Mouse (Mus musculus) CD8-positive naive resting alpha-beta T cell, adult 2 months (primary cell): ENCODE data around the gene Amigo1.
A peak's percentile ranks its signal among the peaks of the same experiment; 100 is the strongest.

Experiments
- DNase-seq, 2 experiments: peaks; one replicate each; pipeline ENCODE4 v3.0.0; 2022; ENCODE audit warnings: low read depth in 2 of 2, low spot score in 2 of 2

Gene Amigo1

GRCm38 (mm10) chr3:108178756-108179715 lies 7.1 kb upstream of the Amigo1 start:
- DNase-seq: no peak

- DNase-seq: no peak
These were observed 5.6 kb upstream of the Amigo1 start for GRCm38 (mm10) chr3:108180514-108180913.

- DNase-seq: no peak
These were observed 1.4 kb upstream of the Amigo1 start for GRCm38 (mm10) chr3:108184742-108185141.

GRCm38 (mm10) chr3:108185460-108186097 lies 556 bp upstream of the Amigo1 start:
- DNase-seq: no peak

GRCm38 (mm10) chr3:108187111-108187795 lies 1.1 kb downstream of the Amigo1 start:
- no peak for DNase-seq

- no peak for DNase-seq
These were observed 2.8 kb downstream of the Amigo1 start for GRCm38 (mm10) chr3:108188716-108189490.

- DNase-seq: no peak
These were observed 3.8 kb downstream of the Amigo1 start for GRCm38 (mm10) chr3:108189897-108190296.

GRCm38 (mm10) chr3:108193686-108194085 lies 7.6 kb downstream of the Amigo1 start:
- no peak for DNase-seq

GRCm38 (mm10) chr3:108195287-108195686 lies 9.2 kb downstream of the Amigo1 start:
- DNase-seq: no peak

GRCm38 (mm10) chr3:108195941-108196590 lies 9.9 kb downstream of the Amigo1 start:
- no peak for DNase-seq

GRCm38 (mm10) chr3:108197066-108197497 lies 10.9 kb downstream of the Amigo1 start:
- no peak for DNase-seq

- no peak for DNase-seq
These were observed 13.1 kb downstream of the Amigo1 start for GRCm38 (mm10) chr3:108199231-108199630.

- DNase-seq: peak; percentile 89 to 95
These were observed 14.5 kb downstream of the Amigo1 start, which contains the start of gene Cyb561d1 for GRCm38 (mm10) chr3:108200329-108201323. Gene Cyb561d1 (minus strand): TSS chr3:108201212.

GRCm38 (mm10) chr3:108202506-108202905 lies 16.4 kb downstream of the Amigo1 start:
- DNase-seq: no peak

GRCm38 (mm10) chr3:108203212-108203611 lies 17.1 kb downstream of the Amigo1 start:
- DNase-seq: no peak

- DNase-seq: peak; percentile 75 to 79
These were observed 17.6 kb downstream of the Amigo1 start for GRCm38 (mm10) chr3:108203621-108204325.

- DNase-seq: no peak
These were observed 18.3 kb downstream of the Amigo1 start for GRCm38 (mm10) chr3:108204470-108204869.

GRCm38 (mm10) chr3:108205601-108206000 lies 19.5 kb downstream of the Amigo1 start:
- no peak for DNase-seq
